ENCODE assay signal across 17 mouse cellular contexts in genomic region chr1:169917115-169917796, GRCm38 (mm10). TPM values are rescaled to one million over a fixed set of nuclear protein-coding genes. Genes with fewer than 3 reads are reported as not detected.
DNase-seq lines count a peak whose midpoint lies in the region; ATAC-seq lines count a peak whose summit lies in the region.
"Had no signal": no experiment of that assay in that cellular context is flagged by ENCODE, and none has a peak within 500 bp of the region (broad histone marks: within the 10 kb centered on the region; RNA-seq: fewer than 3 reads in every experiment).

No protein-coding gene starts in this region.

- no peak for ATAC-seq in midbrain, embryonic 13.5 days
- peak; percentile 8; the same call in 1 of the 2 replicates for ATAC-seq in limb, embryonic 13.5 days (ENCODE audit: low FRiP score, low read depth)
- ATAC-seq: activated CD4-positive, CD25-positive, alpha-beta regulatory T cell, adult 4 months had no signal

- WGBS in midbrain, embryonic 13.5 days = 72% methylated on average over 9 of the region's 9 CpGs
- WGBS in midbrain, embryonic 10.5 days = 78% methylated on average over 9 of the region's 9 CpGs
- WGBS in limb, embryonic 13.5 days = 27% methylated on average over 9 of the region's 9 CpGs

- no peaks in the 10 kb centered on the region for H3K9me3 ChIP-seq in midbrain, embryonic 13.5 days
- no peaks in the 10 kb centered on the region for H3K9me3 ChIP-seq in midbrain, embryonic 10.5 days (replicated peaks)
- H3K9me3 ChIP-seq in limb, embryonic 13.5 days = no peaks in the 10 kb centered on the region
- H3K9me3 ChIP-seq: heart, embryonic 13.5 days had no signal

- peak; percentile 82 for DNase-seq in heart, adult 11 months
- DNase-seq in heart, postnatal 14 days = no peak
- no peak for DNase-seq in midbrain, embryonic 10.5 days (ENCODE audit: low spot score)
- DNase-seq in Muller cell, postnatal 12 days (ENCODE audit: inconsistent ontology term) = no peak
- DNase-seq in testis, postnatal 10 days (ENCODE audit: low spot score) = no peak
- DNase-seq in adipocyte (ENCODE audit: low spot score) = no peak
- DNase-seq: thymus, adult 18-20 months had no signal

- intact Hi-C loops in heart, postnatal 14 days (cut with DNase I) = loop anchor here (5.0 kb wide), 1 partner anchor 170 kb away; the partner anchor contains the start of gene Rgs4

- H3K4me3 ChIP-seq in midbrain, embryonic 13.5 days (replicated peaks) = no peak overlapping the region
- H3K4me3 ChIP-seq in midbrain, embryonic 10.5 days = no peak overlapping the region
- H3K4me3 ChIP-seq in limb, embryonic 13.5 days = no peak overlapping the region
- H3K4me3 ChIP-seq: heart, embryonic 13.5 days had no signal

- H3K9ac ChIP-seq in midbrain, embryonic 13.5 days (replicated peaks) = no peak overlapping the region
- H3K9ac ChIP-seq in limb, embryonic 13.5 days = 0 out of 2 replicates have a peak overlapping the region, but pooled peaks have one; percentile 25
- H3K9ac ChIP-seq: heart, embryonic 13.5 days had no signal

- no peak overlapping the region for H3K4me2 ChIP-seq in midbrain, embryonic 13.5 days (replicated peaks)
- peak overlapping the region; percentile 27; the same call in 1 of the 2 replicates for H3K4me2 ChIP-seq in limb, embryonic 13.5 days (replicated peaks)
- H3K4me2 ChIP-seq: heart, embryonic 13.5 days had no signal

- H3K27ac ChIP-seq in midbrain, embryonic 13.5 days = peak overlapping the region; percentile 19; the same call in 1 of the 2 replicates
- no peak overlapping the region for H3K27ac ChIP-seq in midbrain, embryonic 10.5 days (replicated peaks)
- peak overlapping the region; percentile 22; the same call in 1 of the 2 replicates for H3K27ac ChIP-seq in limb, embryonic 13.5 days
- H3K27ac ChIP-seq: heart, embryonic 13.5 days had no signal

- H3K36me3 ChIP-seq in midbrain, embryonic 13.5 days = no peaks in the 10 kb centered on the region
- no peaks in the 10 kb centered on the region for H3K36me3 ChIP-seq in midbrain, embryonic 10.5 days
- no peaks in the 10 kb centered on the region for H3K36me3 ChIP-seq in limb, embryonic 13.5 days
- H3K36me3 ChIP-seq: heart, embryonic 13.5 days had no signal

- H3K27me3 ChIP-seq in midbrain, embryonic 13.5 days = peaks cover 13% of the 10 kb centered on the region
- H3K27me3 ChIP-seq in midbrain, embryonic 10.5 days (ENCODE audit: low read depth, poor library complexity, severe bottlenecking) = peaks cover 5% of the 10 kb centered on the region
- peaks cover 11% of the 10 kb centered on the region for H3K27me3 ChIP-seq in limb, embryonic 13.5 days

- 0 out of 2 replicates have a peak, but pooled peaks cover 8% of the 10 kb centered on the region for H3K4me1 ChIP-seq in midbrain, embryonic 13.5 days (replicated peaks)
- no peaks in the 10 kb centered on the region for H3K4me1 ChIP-seq in midbrain, embryonic 10.5 days
- H3K4me1 ChIP-seq in limb, embryonic 13.5 days = peaks cover 22% of the 10 kb centered on the region

RNA-seq across cellular contexts. Expression of gene Ccdc190, which starts 11.2 kb away (rescaled TPM):
- total RNA-seq in heart, postnatal 14 days (2021) = under 1 TPM; 0.29 to 0.36 TPM
- polyA plus RNA-seq in midbrain, embryonic 13.5 days (2015; fragmentation: Nextera tagmentation; extraction: Ambion mirVana) = 1.3 and 1.8 TPM in 2 replicates
- 0.30 and 0.41 TPM in 2 replicates for polyA plus RNA-seq in midbrain, embryonic 10.5 days (2016; fragmentation: Nextera tagmentation; extraction: Ambion mirVana)
- 0.10 and 0.17 TPM in 2 replicates for polyA plus RNA-seq in limb, embryonic 13.5 days (2015; fragmentation: Nextera tagmentation; extraction: Ambion mirVana)
- total RNA-seq: CH12.LX; gastrocnemius, postnatal 36 days; liver, adult 2 months; megakaryocyte-erythroid progenitor cell, adult 5-6 weeks had no signal
- polyA plus RNA-seq: activated CD4-positive, CD25-positive, alpha-beta regulatory T cell, adult 4 months; heart, embryonic 13.5 days; kidney, adult 2 months; liver, adult 2 months; lung, postnatal 0 days had no signal

RNA-seq across cellular contexts. Expression of gene Hsd17b7, which starts 51.8 kb away (rescaled TPM):
- total RNA-seq in heart, postnatal 14 days (2021) = 10 to 100 TPM; 16.6 to 17.6 TPM
- polyA plus RNA-seq in midbrain, embryonic 13.5 days (2015; fragmentation: Nextera tagmentation; extraction: Ambion mirVana) = 18.2 and 20.3 TPM in 2 replicates
- polyA plus RNA-seq in midbrain, embryonic 10.5 days (2016; fragmentation: Nextera tagmentation; extraction: Ambion mirVana) = 26.0 and 29.6 TPM in 2 replicates
- polyA plus RNA-seq in limb, embryonic 13.5 days (2015; fragmentation: Nextera tagmentation; extraction: Ambion mirVana) = 14.5 and 15.4 TPM in 2 replicates
